Mouse (Mus musculus) limb, embryonic 11.5 days (tissue): ENCODE data around the gene Tnfrsf1b. TPM values are rescaled to one million over a fixed set of nuclear protein-coding genes. Genes with fewer than 3 reads are reported as not detected.

ENCODE experiments used
- ATAC-seq: fragments of 200-750 bp; cut with Nextera tagmentation; 2 replicates; pipeline ENCODE4 v1.8.0; 2017; ENCODE audit warnings: low read depth; ENCODE audit not compliant: insufficient number of reproducible peaks, low FRiP score, low TSS enrichment
- DNase-seq: peaks from one replicate; pipeline ENCODE4 v3.0.0-alpha.2; 2015; ENCODE audit warnings: low spot score
- H3K27ac ChIP-seq: fragments of 300-500 bp; sonication (generic); replicated peaks from 2 replicates; pipeline ENCODE4 v1.5.1; 2014; ENCODE audit warnings: low read depth, mild to moderate bottlenecking, low read length
- H3K27me3 ChIP-seq: fragments of 300-500 bp; sonication (generic); 2 replicates; pipeline ENCODE4 v1.6.1; 2014; ENCODE audit warnings: mild to moderate bottlenecking, low read length, mixed read lengths; ENCODE audit not compliant: control insufficient read depth, insufficient read depth
- H3K36me3 ChIP-seq: fragments of 300-500 bp; sonication (generic); 2 replicates; pipeline ENCODE4 v1.6.1; 2014; ENCODE audit warnings: mild to moderate bottlenecking, low read length, moderate library complexity, mixed read lengths; ENCODE audit not compliant: control insufficient read depth, insufficient read depth
- H3K4me1 ChIP-seq: fragments of 300-500 bp; sonication (generic); 2 replicates; pipeline ENCODE4 v1.6.1; 2014; ENCODE audit warnings: low read length, mixed read lengths; ENCODE audit not compliant: control insufficient read depth, insufficient read depth
- H3K4me2 ChIP-seq: fragments of 300-500 bp; sonication (generic); 2 replicates; pipeline ENCODE4 v1.6.1; 2014; ENCODE audit warnings: low read depth, mild to moderate bottlenecking, moderate library complexity; ENCODE audit not compliant: severe bottlenecking
- H3K4me3 ChIP-seq: fragments of 300-500 bp; sonication (generic); 2 replicates; pipeline ENCODE4 v1.5.1; 2014; ENCODE audit warnings: low read depth, low read length
- H3K9ac ChIP-seq: fragments of 300-500 bp; sonication (generic); 2 replicates; pipeline ENCODE4 v1.6.1; 2014; ENCODE audit warnings: mild to moderate bottlenecking, low read length
- H3K9me3 ChIP-seq: fragments of 300-500 bp; sonication (generic); 2 replicates; pipeline ENCODE4 v1.6.1; 2016; ENCODE audit warnings: low read length; ENCODE audit not compliant: control insufficient read depth
- WGBS: fragments of 180-500 bp; shearing (Covaris S2); extraction: QIAGEN DNeasy Blood & Tissue Kit; methylation state at CpG from one replicate; pipeline ENCODE4 v1.1.7; 2014; 5-methylcytosine and 5-hydroxymethylcytosine counted together
- polyA plus RNA-seq: library from polyadenylated mRNA; unstranded; fragments of >200 nt; fragmentation: Nextera tagmentation; extraction: Ambion mirVana; gene quantifications from 2 replicates; pipeline ENCODE4 v1.2.1, GENCODE M21; 2014

Tnfrsf1b gene
- polyA plus RNA-seq, 1 experiment from 2014 or later, result 2.2 TPM

GRCm38 (mm10) chr4:145233487-145234228 lies 13.0 kb downstream of the Tnfrsf1b start:
- DNase-seq (no peak), ATAC-seq (no peak)
- Histone ChIP-seq H3K9ac (no peak overlapping the region), H3K4me1 (no peaks in the 10 kb centered on the region), H3K27me3 (no peaks in the 10 kb centered on the region), H3K4me3 (no peak overlapping the region), H3K4me2 (no peak overlapping the region), H3K27ac (no peak overlapping the region), H3K36me3 (no peaks in the 10 kb centered on the region), H3K9me3 (no peaks in the 10 kb centered on the region)
- WGBS, result 68% methylated on average over 3 of the region's 3 CpGs

DNA sequence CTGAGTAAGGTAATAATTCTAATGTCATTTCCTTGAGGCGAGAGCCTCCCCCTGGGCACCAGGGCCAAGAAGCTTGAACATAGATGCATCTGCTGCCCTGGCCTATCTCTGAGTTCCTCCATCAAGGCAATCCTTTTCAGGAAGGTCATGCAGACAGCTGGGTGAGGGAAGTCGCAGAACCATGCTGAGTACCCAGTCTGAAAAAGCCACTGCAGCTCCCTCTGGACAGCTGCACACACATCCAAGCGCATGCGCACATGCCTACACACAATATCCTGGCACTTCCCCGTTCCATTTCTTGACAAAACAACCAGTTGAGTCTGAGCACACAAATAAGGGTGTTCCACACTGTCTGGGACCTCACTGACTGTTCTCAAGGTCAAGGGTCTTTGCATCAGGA lies 14.9 kb downstream of the Tnfrsf1b start:
- WGBS, result 91% methylated on average over 5 of the region's 5 CpGs
- no peak overlapping the region for H3K9ac ChIP-seq
- ATAC-seq, result no peak

GRCm38 (mm10) chr4:145230647-145231046 lies 16.0 kb downstream of the Tnfrsf1b start:
- DNase-seq (no peak), ATAC-seq (no peak)
- no peak overlapping the region for H3K4me2 ChIP-seq
- H3K9ac ChIP-seq, result no peak overlapping the region
- no peak overlapping the region for H3K4me3 ChIP-seq
- H3K9me3 ChIP-seq, result no peaks in the 10 kb centered on the region
- no peaks in the 10 kb centered on the region for H3K27me3 ChIP-seq
- H3K27ac ChIP-seq, result no peak overlapping the region
- 79% methylated on average over 2 of the region's 2 CpGs for WGBS
- H3K4me1 ChIP-seq, result no peaks in the 10 kb centered on the region
- H3K36me3 ChIP-seq, result no peaks in the 10 kb centered on the region

More for the DNA sequence above, 14.9 kb downstream of the Tnfrsf1b start:
- DNase-seq, result no peak
- no peaks in the 10 kb centered on the region for H3K36me3 ChIP-seq
- no peaks in the 10 kb centered on the region for H3K27me3 ChIP-seq
- no peak overlapping the region for H3K4me2 ChIP-seq
- H3K9me3 ChIP-seq, result no peaks in the 10 kb centered on the region
- H3K27ac ChIP-seq, result no peak overlapping the region
- H3K4me3 ChIP-seq, result no peak overlapping the region
- no peaks in the 10 kb centered on the region for H3K4me1 ChIP-seq

DNA sequence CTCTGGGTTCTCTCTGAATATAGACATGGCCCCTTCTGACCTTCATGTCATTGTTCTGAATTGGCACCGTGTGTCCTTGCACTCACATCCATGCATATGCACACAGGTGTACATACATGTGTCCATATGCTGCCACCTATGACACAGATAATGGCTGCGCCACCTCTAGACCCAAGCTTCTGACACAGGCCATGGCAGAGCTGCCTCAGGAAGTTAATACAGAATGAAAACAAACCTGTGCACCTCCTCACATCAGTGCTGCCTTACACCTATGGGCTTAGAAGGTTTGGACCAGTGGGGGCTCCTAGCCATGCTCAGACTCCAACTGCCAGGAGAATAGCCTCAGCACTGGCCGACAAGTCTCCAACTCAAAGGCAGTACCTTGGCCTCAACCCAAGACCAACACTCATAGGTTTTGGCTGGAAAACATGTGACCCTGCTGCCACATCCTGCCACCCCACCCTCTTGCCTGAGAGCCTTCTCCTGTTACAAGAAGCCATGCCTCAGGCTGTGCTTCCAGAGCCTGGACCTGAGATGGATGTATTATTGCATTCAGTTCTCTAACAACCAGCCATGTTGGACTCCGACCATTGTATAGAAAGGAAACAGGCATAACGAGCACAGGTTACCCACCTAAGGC lies 17.0 kb downstream of the Tnfrsf1b start:
- Histone ChIP-seq H3K9ac (no peak overlapping the region), H3K27me3 (no peaks in the 10 kb centered on the region), H3K27ac (no peak overlapping the region), H3K4me1 (no peaks in the 10 kb centered on the region), H3K4me3 (no peak overlapping the region), H3K36me3 (no peaks in the 10 kb centered on the region), H3K4me2 (no peak overlapping the region), H3K9me3 (no peaks in the 10 kb centered on the region)
- no peak for DNase-seq
- no peak; the same call in 1 of the 2 replicates for ATAC-seq
- 82% methylated on average over 5 of the region's 5 CpGs for WGBS

GRCm38 (mm10) chr4:145229051-145229450 lies 17.6 kb downstream of the Tnfrsf1b start:
- H3K36me3 ChIP-seq, result no peaks in the 10 kb centered on the region
- no peak for DNase-seq
- ATAC-seq, result no peak
- no peak overlapping the region for H3K4me2 ChIP-seq
- H3K9ac ChIP-seq, result no peak overlapping the region
- no peaks in the 10 kb centered on the region for H3K27me3 ChIP-seq
- H3K4me1 ChIP-seq, result no peaks in the 10 kb centered on the region
- 88% methylated on average over 6 of the region's 6 CpGs for WGBS
- H3K4me3 ChIP-seq, result no peak overlapping the region
- H3K9me3 ChIP-seq, result no peaks in the 10 kb centered on the region
- H3K27ac ChIP-seq, result no peak overlapping the region

- Histone ChIP-seq H3K4me2 (no peak overlapping the region), H3K27ac (no peak overlapping the region), H3K9me3 (no peaks in the 10 kb centered on the region), H3K4me1 (no peaks in the 10 kb centered on the region), H3K36me3 (no peaks in the 10 kb centered on the region), H3K27me3 (no peaks in the 10 kb centered on the region), H3K4me3 (no peak overlapping the region), H3K9ac (no peak overlapping the region)
- WGBS, result 87% methylated on average over 4 of the region's 4 CpGs
- ATAC-seq (no peak), DNase-seq (no peak)
Observed at GRCm38 (mm10) chr4:145224613-145225012, 22.1 kb downstream of the Tnfrsf1b start.

DNA sequence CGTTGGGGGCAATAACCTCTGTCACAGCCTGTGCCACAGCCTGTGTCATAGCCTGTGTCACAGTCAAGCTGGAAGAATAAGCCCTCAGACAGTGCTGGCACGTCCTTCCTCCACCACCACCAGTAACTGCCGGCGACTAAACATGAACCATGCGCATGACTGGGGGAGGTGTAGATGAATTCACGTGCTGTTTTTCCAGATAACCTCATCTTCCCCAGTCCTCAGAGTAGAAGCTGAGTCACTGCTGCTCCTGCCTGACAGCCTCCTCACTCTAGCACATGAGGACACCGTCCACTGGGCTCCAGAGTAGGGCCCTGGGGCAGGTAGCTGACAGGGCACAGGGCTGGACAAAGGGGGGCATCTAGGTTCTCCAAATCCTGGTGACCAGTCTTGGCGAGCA lies 24.6 kb downstream of the Tnfrsf1b start:
- H3K36me3 ChIP-seq, result no peaks in the 10 kb centered on the region
- no peaks in the 10 kb centered on the region for H3K9me3 ChIP-seq
- WGBS, result 76% methylated on average over 8 of the region's 8 CpGs
- H3K4me2 ChIP-seq, result no peak overlapping the region
- H3K27ac ChIP-seq, result no peak overlapping the region
- ATAC-seq (no peak), DNase-seq (no peak)
- no peak overlapping the region for H3K4me3 ChIP-seq
- no peaks in the 10 kb centered on the region for H3K27me3 ChIP-seq
- H3K4me1 ChIP-seq, result no peaks in the 10 kb centered on the region
- H3K9ac ChIP-seq, result no peak overlapping the region

- H3K4me1 ChIP-seq, result no peaks in the 10 kb centered on the region
- H3K4me3 ChIP-seq, result no peak overlapping the region
- no peaks in the 10 kb centered on the region for H3K9me3 ChIP-seq
- 61% methylated on average over 2 of the region's 2 CpGs for WGBS
- no peak overlapping the region for H3K9ac ChIP-seq
- no peaks in the 10 kb centered on the region for H3K36me3 ChIP-seq
- DNase-seq (no peak), ATAC-seq (no peak)
- H3K4me2 ChIP-seq, result no peak overlapping the region
- H3K27me3 ChIP-seq, result no peaks in the 10 kb centered on the region
- H3K27ac ChIP-seq, result no peak overlapping the region
Observed at GRCm38 (mm10) chr4:145221379-145221778, 25.3 kb downstream of the Tnfrsf1b start.
